Mouse (Mus musculus) ES-E14 (cell line): Measurements from ENCODE around the gene Prcc.

Experiments used
- HCFC1 ChIP-seq: IDR thresholded peaks from 2 replicates; pipeline ENCODE4 v1.6.1; 2012; ENCODE audit warnings: low read length, inconsistent platforms, borderline replicate concordance; ENCODE audit not compliant: insufficient read depth
- MAFK ChIP-seq: IDR thresholded peaks from 2 replicates; pipeline ENCODE4 v1.6.1; 2014; ENCODE audit warnings: mild to moderate bottlenecking, low read depth, low read length, inconsistent platforms; ENCODE audit not compliant: insufficient read depth
- ZC3H11A ChIP-seq: IDR thresholded peaks from 2 replicates; pipeline ENCODE4 v1.6.1; 2012; ENCODE audit warnings: low read depth, mild to moderate bottlenecking, inconsistent platforms, low read length, borderline replicate concordance
- ZNF384 ChIP-seq: IDR thresholded peaks from 2 replicates; pipeline ENCODE4 v1.6.1; 2012; ENCODE audit warnings: low read depth, low read length, inconsistent platforms

- no peak for TF ChIP-seq ZC3H11A
- no peak for TF ChIP-seq MAFK
- no peak for TF ChIP-seq ZNF384
- no peak for TF ChIP-seq HCFC1
Observed at GRCm38 (mm10) chr3:87891481-87891880, 6.1 kb upstream of the Prcc start.
